Mouse (Mus musculus): ENCODE results near the gene Gm17409.

The Gm17409 gene

GRCm38 (mm10) chr2:58469816-58470215, at the start of gene Gm17409:
TSS of gene Gm17409 (plus strand) at chr2:58470116.
- DNase-seq (ENCODE audit: low read depth): no peak

DNA sequence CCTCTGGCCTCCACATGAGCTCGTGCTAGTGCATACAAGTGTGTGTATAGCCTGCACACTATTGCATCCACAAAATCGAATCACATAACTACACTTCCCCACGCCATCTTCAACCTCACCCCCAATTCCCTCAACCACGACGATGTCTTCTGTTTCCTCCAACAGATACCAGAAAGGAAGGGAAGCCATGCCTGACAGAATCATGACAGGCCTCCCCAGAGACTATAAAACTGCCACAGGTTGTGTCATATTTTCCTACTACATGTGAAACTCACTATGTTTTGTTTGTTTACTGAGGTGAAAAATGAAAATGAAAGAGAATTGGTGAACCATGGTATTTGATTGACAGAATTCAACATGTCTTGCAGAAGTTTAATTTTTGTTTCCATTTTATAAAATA, 46.6 kb upstream of the Gm17409 start:
- DNase-seq (ENCODE audit: low read depth): no peak

DNA sequence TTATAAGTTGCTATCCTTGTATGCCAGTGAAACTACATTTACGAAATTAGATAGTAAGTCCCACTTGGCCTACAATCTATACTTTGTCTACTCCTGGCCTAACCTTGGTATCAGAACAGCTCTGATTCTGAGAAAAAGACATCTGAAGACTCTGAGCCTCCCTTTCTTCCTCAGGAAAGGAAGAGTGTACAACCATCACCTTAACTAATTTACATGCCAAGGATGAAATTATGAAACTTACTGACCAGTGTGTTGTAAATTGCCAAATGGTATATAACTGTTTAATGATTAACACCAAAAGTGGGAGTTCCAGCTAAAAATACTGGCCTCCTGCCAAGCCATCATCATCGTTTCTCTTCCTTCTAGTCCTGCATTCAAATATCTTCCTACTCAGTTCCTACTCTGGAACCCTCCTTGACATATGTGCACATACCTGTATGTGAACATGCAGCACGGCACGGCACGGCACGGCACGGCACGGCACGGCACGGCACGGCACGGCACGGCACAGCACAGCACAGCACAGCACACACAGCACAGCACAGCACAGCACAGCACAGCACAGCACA, 44.4 kb upstream of the Gm17409 start:
- no peak for DNase-seq (ENCODE audit: low read depth)

- DNase-seq (ENCODE audit: low read depth): no peak
Measured at GRCm38 (mm10) chr2:58432211-58432610, 37.7 kb upstream of the Gm17409 start.

- no peak for DNase-seq (ENCODE audit: low read depth)
Measured at GRCm38 (mm10) chr2:58433317-58433716, 36.6 kb upstream of the Gm17409 start.

DNA sequence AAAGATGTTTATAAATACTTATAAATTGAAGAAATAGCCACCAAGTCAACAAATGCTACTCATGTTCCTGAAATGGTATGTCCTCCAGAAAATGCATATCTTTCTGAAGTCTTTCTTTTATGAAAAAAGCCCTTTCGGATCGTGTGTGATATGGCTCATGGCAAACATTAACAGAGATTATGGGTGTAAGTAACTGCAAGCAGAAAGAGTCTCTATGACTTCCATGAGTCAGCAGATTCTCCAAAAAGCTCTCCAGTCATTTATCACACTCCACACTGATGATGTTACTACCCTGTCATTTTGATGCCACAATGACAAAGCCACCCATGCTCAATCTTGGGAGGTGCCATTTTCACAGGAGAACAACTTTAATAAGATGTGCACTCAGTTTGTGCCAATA, 35.5 kb upstream of the Gm17409 start:
- no peak for DNase-seq (ENCODE audit: low read depth)

DNA sequence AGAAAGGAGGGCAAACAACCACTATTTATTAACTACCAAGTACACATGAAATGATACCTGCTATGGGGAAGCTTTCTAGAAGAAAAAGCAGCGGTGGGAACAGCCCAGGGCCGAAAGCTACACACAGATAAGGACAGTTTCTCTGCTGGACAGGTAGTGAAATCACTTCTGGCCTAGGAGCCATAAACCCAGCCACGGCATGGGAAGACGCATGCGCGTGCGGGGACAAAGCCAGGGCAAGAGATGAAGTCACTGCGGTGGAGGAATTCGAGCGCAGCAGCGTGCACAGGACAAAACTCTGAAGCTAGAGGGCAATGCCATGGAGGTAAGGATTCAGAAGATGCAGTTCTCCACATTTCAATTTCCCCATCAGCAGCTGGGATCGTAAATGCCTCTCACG, 34.4 kb upstream of the Gm17409 start:
- no peak for DNase-seq (ENCODE audit: low read depth)

DNA sequence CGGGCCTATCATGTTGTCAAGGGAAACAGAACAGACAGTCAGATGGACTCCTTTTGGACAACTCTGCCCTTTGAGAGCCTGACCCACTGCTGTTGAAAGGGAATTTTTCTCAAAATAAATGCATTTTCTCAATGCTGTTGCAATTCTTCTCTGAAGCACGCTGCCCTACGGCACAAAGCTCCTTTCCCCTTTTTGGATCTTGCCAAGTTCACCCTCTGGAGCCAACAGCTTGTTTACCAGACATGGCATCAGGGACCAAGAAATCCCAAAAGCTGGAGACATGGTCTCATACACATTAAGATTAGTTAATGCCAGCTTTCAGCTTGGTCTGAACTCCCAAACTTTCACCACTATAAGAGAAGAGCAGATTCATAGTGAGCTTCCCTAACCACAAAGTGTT, 33.0 kb upstream of the Gm17409 start:
- DNase-seq (ENCODE audit: low read depth): no peak

DNA sequence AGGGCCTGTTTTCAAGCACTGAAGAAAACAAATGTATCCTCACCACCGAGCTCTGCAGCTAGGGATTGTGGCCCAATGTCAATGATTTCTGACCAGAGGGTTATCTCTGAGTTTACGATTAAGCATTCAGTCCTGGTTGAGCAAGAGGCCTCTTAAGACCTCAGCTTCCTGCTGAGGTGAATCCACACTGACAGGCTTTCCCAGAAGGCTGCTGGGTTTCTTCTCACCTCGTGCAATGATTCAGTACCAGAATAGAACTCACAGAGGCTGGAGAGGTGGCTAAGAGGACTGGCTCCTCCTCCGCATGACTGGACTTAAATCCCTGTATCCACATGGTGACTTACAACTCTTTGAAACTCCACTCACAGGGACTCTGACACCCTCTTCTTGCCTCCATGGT, 26.8 kb upstream of the Gm17409 start:
- DNase-seq (ENCODE audit: low read depth): no peak

DNA sequence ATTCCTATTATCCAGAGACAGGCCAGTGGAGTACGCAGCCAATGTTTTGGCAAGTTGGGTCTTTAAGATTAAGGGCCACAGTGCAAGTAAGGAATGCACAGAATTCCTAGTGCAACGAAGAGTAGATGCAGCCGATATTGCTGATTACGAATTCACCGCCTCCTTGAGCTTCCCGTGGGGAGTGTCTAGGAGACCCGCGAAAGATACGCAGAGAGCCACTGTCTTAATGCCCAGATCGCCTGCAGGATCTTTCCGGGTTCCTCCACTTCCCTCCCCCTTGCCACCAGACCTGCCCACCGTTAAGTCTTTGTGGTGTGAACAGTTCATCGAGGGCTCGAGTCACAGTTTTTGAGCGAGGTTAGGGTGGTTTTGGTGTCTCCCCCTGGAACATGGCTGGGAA, 22.9 kb upstream of the Gm17409 start:
- no peak for DNase-seq (ENCODE audit: low read depth)

- DNase-seq (ENCODE audit: low read depth): no peak
Measured at GRCm38 (mm10) chr2:58454095-58454865, 15.6 kb upstream of the Gm17409 start.

- DNase-seq (ENCODE audit: low read depth): no peak
Measured at GRCm38 (mm10) chr2:58456843-58457487, 13.0 kb upstream of the Gm17409 start.

- DNase-seq (ENCODE audit: low read depth): no peak
Measured at GRCm38 (mm10) chr2:58457488-58457865, 12.4 kb upstream of the Gm17409 start.

DNA sequence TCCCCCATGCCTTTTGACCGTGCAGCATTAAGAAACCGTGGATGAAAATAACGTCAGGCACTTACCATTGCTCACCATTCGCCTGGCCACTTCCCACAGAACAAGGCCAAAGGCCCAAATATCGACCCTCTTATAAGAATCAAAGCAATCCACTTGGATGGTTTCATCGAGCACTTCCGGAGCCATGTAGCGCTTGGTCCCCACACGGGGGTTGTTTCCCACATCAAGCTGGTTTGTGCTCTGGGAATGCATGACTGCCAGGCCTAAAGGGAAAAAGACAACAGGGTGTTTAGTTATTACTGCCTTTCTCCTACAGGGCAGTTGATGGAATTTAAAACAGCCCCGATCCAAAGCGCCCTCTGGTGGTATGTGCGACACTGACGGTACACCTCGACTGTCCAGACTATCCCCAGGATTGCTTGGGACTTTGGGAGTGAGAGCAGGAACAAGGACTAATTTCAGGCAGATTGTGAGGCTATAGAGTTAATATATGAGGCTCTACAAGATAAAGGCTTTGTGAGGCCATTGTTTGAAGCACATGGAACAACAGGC, 11.0 kb upstream of the Gm17409 start:
- no peak for DNase-seq (ENCODE audit: low read depth)

DNA sequence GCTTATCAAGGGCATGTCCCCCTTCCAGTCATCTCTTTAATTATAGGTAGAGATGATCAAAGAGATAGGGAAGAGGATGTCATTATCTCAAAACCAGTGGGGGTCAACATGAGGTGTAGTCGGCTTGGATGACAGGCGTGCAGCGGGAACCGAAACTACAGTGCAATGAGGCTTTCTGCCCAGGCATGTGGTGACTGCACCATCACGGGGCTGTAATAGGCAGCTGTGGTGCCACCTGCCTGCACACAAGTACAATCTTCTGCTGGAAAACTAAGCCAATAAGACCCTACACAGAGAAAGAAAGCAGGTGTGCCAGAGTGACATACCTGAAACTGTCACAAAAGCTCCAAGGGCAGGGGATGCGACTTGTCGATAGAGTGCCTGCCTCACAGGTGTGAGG, 374 bp downstream of the Gm17409 start:
- DNase-seq (ENCODE audit: low read depth): no peak

DNA sequence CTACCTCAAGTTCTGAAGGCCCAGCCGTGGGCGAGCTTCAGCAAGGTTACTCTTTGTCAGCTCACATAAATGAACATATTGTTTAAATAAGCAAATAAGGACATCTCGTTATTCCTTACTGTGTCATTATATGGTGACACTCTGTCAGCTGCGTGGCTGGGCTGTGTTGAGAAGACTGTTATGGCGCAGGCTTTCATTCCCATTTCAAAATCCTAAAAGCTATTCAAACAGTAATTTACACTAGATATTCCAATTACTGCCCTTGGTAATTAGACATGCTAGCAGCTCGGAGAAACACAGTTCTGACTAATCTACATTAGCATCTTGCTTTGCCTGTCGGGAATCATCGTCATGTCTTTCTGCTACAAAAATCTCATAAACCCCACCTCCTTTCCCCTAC, 5.7 kb downstream of the Gm17409 start:
- no peak for DNase-seq (ENCODE audit: low read depth)

GRCm38 (mm10) chr2:58476956-58477715, 7.2 kb downstream of the Gm17409 start:
- DNase-seq (ENCODE audit: low read depth): peak; percentile 57

DNA sequence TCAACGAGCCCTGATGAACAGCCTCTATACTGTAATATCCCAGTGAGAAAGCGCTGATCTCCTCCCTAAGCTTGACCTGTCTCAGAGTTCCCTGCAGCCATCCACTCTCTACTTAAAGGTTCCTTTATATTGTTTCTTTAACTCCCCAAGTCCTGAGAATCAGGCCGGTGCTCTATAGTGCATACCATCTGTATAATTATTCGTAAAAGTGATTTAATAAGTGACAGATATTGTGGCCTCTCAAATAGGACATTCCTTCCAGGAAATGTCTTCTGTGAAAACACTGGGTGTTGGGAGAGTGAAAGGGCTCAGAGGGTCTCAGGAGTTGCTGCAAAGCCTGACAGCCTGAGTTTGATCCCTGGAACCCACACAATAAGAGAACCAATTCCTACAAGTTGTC, 8.2 kb downstream of the Gm17409 start:
- DNase-seq (ENCODE audit: low read depth): no peak

DNA sequence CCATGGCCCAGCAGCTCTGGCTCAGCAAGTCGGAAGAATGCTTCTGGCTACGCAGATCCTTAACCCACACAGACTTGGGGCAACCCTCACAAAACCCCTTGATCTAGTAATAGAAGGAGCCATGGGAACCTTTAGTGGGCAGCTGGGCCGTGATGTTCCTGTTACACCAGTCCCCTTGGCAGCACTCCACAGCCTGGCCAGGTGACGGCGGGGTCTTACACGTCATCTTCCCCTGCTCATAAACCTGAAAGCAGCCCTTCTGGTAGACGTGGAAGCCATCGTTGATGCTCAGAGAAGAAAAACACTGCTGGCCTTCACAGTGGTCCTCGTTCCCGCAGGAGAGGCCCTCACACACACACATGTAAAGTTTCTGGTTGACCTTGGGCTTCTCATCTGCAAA, 9.6 kb downstream of the Gm17409 start:
- no peak for DNase-seq (ENCODE audit: low read depth)

DNA sequence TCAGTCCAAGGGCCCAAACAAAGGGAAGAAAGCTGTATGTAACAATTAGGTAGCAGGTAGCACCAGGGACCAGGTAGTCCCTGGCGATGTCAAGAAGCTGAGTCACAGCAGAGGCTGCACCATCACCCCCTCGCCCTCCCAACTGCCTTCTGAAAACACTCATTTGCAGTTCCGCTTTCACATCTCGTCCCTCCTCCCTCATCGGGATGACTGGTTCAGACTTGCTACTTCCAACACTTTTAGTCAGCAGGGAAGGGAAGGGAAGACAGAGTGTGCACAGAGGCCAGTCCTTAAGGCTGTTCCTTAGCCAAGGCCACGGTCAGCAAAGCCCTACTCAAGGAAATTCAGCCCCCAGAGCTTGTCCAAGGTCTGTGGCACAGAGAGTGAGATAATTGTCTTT, 10.8 kb downstream of the Gm17409 start:
- no peak for DNase-seq (ENCODE audit: low read depth)

GRCm38 (mm10) chr2:58481450-58482100, 11.7 kb downstream of the Gm17409 start:
- no peak for DNase-seq (ENCODE audit: low read depth)

All from fibroblast of lung, adult 2 months (primary cell).